Mouse (Mus musculus) E14TG2a.4 (cell line): ENCODE results near the gene Gm6588.

ENCODE experiments used
- H3K27me3 ChIP-seq: 2 replicates; pipeline ENCODE4 v1.6.1; 2014; ENCODE audit warnings: low read length, control low read depth; ENCODE audit not compliant: insufficient read depth
- H3K36me3 ChIP-seq: 2 replicates; pipeline ENCODE4 v1.6.1; 2014; ENCODE audit warnings: low read length, control low read depth; ENCODE audit not compliant: insufficient read depth
- H3K4me1 ChIP-seq: replicated peaks from 2 replicates; pipeline ENCODE4 v1.6.1; 2014; ENCODE audit warnings: low read depth, low read length, control low read depth
- H3K4me3 ChIP-seq: replicated peaks from 2 replicates; pipeline ENCODE4 v1.5.1; 2014; ENCODE audit warnings: mild to moderate bottlenecking, low read length
- H3K9me3 ChIP-seq: 2 replicates; pipeline ENCODE4 v1.6.1; 2014; ENCODE audit warnings: low read length, control low read depth
- CTCF ChIP-seq: conservative IDR thresholded peaks from 2 replicates; pipeline ENCODE4 v1.5.1; 2014; ENCODE audit warnings: low read length
- NANOG ChIP-seq: IDR thresholded peaks from 2 replicates; pipeline ENCODE4 v1.6.1; 2014; ENCODE audit warnings: borderline replicate concordance, low read length, mixed read lengths
- POU5F1 ChIP-seq: IDR thresholded peaks from 2 replicates; pipeline ENCODE4 v1.6.1; 2014; ENCODE audit warnings: low read length, borderline replicate concordance

Gm6588 gene

GRCm38 (mm10) chr5:112498921-112499917 lies 50.0 kb downstream of the Gm6588 start:
- Histone ChIP-seq H3K36me3 (no peaks in the 10 kb centered on the region), H3K4me1 (peaks cover 13% of the 10 kb centered on the region), H3K9me3 (peaks cover 5% of the 10 kb centered on the region; the same call in 1 of the 2 replicates), H3K4me3 (no peak overlapping the region), H3K27me3 (no peaks in the 10 kb centered on the region)
- TF ChIP-seq CTCF (no peak), NANOG (no peak), POU5F1 (no peak)

- H3K27me3 ChIP-seq, result no peaks in the 10 kb centered on the region
- peaks cover 13% of the 10 kb centered on the region for H3K4me1 ChIP-seq
- H3K4me3 ChIP-seq, result no peak overlapping the region
- H3K36me3 ChIP-seq, result no peaks in the 10 kb centered on the region
- H3K9me3 ChIP-seq, result 0 out of 2 replicates have a peak, but pooled peaks cover under 1% of the 10 kb centered on the region
- no peak for TF ChIP-seq CTCF
- TF ChIP-seq NANOG, result no peak
- no peak for TF ChIP-seq POU5F1
Measured at GRCm38 (mm10) chr5:112499918-112500682, 50.9 kb downstream of the Gm6588 start.
